Mouse (Mus musculus): ENCODE measurements around the gene Vta1. TPM values are rescaled to one million over a fixed set of nuclear protein-coding genes. Genes with fewer than 3 reads are reported as not detected.
A peak's percentile ranks its signal among the peaks of the same experiment; 100 is the strongest.

Gene Vta1
- 91.8 and 93.6 TPM in 2 replicates for polyA plus RNA-seq (2014; fragmentation: Nextera tagmentation; extraction: Ambion mirVana)

DNA sequence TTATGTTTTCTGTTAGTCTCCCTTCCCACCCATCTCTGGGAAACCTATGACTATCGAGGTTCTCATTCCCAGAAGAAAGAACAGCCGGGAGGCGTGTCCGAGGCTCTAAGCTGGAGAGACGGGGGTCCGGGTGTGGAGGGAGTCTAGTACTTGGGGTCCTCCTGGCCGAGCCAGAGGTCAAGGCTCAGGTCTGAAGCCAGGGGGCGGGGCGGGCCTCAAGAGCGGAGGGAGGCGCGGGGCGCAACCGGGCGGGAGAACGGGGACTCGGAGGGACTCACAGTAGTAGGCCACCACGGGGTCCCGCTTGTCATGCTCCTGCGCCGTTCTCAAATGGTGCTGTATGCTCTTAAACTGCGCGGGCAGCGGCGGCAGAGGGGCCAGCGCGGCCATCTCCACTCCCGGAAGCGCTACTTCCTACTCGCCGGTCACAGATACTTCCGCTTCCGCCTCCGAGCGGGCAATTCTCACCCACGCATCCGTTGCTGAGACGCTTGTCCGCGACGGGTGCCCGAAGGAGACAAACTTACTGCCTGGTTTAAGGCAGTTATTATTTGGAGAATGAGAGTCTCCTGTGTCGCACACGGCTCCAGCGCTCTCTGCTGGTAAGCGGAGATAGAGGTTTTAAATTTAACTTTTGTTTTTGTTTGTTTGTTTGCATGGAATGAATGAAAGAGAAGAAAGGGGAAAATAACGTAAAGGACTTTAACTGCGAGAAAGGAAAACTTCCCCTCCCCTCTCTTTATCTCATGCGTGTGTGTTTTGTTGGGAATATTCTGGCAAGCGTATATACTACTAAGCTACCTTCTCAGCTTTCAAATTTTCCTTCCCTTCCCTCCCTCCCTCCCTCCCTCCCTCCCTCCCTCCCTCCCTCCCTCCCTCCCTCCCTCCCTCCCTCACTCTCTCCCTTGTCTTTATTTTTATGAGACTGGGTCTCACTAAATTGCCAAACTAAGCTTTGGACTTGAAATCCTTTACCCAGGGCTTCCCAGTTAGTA is at the start of gene Vta1, which contains the start of gene Nmbr:
TSS of gene Vta1 (minus strand) at position 489 of the 995 bp plus-strand sequence.
TSS of gene Nmbr (plus strand) at position 520 of the 995 bp plus-strand sequence.
- H3K9ac ChIP-seq (ENCODE audit: low read depth, low read length): peak within 1 kb of the TSS; percentile 90
- peak; percentile 96 for ATAC-seq (replicated peaks; ENCODE audit: insufficient number of reproducible peaks, low FRiP score, low TSS enrichment)
- H3K4me3 ChIP-seq (ENCODE audit: low read depth, low read length): peak within 1 kb of the TSS; percentile 91
- no peaks in the 10 kb centered on the region for H3K27me3 ChIP-seq (ENCODE audit: control insufficient read depth, insufficient read depth, low read length)
- H3K4me1 ChIP-seq (ENCODE audit: control insufficient read depth, insufficient read depth, low read length): peaks cover 6% of the 10 kb centered on the region; the same call in 1 of the 2 replicates
- H3K36me3 ChIP-seq (ENCODE audit: control insufficient read depth, insufficient read depth, low read length): no peaks in the 10 kb centered on the region
- no peaks in the 10 kb centered on the region for H3K9me3 ChIP-seq (replicated peaks; ENCODE audit: control insufficient read depth, low read length)
- under 1% methylated on average over 50 of the region's 50 CpGs for WGBS (ENCODE audit: insufficient replicate concordance)
- peak within 1 kb of the TSS; percentile 75 for H3K27ac ChIP-seq (ENCODE audit: low read depth, low read length)
- peak within 1 kb of the TSS; percentile 73 for H3K4me2 ChIP-seq

DNA sequence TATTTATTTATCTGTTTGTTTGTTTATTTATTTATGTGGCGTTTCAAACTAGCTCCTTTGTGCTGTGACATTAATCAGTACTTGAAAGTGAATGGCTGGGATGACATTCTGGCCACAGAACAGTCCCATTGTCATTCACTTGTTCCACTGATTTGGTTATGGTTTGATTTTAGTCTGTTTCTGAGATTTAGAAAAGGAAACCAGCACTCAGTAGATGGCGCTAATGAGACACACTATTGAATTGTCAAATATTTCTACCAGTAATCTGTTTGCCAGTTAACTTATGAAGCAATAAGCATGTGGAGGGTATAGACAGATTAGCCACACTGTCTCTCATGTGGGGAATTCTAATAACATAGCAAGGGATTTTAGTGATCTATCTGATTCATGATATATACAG is 28.9 kb upstream of the Vta1 start:
- Histone ChIP-seq H3K36me3 (ENCODE audit: control insufficient read depth, insufficient read depth, low read length) (no peaks in the 10 kb centered on the region), H3K9me3 (replicated peaks; ENCODE audit: control insufficient read depth, low read length) (no peaks in the 10 kb centered on the region), H3K4me2 (no peak overlapping the region), H3K4me1 (ENCODE audit: control insufficient read depth, insufficient read depth, low read length) (no peaks in the 10 kb centered on the region), H3K4me3 (ENCODE audit: low read depth, low read length) (no peak overlapping the region), H3K27ac (ENCODE audit: low read depth, low read length) (no peak overlapping the region), H3K9ac (ENCODE audit: low read depth, low read length) (no peak overlapping the region), H3K27me3 (ENCODE audit: control insufficient read depth, insufficient read depth, low read length) (no peaks in the 10 kb centered on the region)
- ATAC-seq (replicated peaks; ENCODE audit: insufficient number of reproducible peaks, low FRiP score, low TSS enrichment): no peak
- WGBS (ENCODE audit: insufficient replicate concordance): 7% methylated on average over 2 of the region's 2 CpGs

DNA sequence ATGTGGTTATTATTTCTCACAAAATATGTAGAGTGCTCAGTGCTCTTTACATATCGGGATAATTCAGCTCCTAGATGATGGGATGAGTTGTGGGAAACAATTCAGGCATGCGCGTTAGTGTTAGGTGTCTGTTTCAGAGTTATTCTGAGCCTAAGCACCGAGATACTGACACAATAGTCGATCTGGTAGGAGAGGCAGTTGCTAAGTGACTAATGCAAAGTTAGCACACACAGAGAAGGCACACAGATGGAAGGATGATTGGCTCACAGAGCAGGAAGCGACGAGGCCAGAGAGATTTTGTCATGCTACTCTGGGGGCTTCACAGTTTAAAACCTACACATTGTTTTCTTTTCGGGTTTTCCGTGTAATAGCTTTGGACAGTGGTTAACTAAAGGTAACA is 20.3 kb upstream of the Vta1 start:
- WGBS (ENCODE audit: insufficient replicate concordance): 55% methylated on average over 9 of the region's 9 CpGs
- no peak for ATAC-seq (replicated peaks; ENCODE audit: insufficient number of reproducible peaks, low FRiP score, low TSS enrichment)

DNA sequence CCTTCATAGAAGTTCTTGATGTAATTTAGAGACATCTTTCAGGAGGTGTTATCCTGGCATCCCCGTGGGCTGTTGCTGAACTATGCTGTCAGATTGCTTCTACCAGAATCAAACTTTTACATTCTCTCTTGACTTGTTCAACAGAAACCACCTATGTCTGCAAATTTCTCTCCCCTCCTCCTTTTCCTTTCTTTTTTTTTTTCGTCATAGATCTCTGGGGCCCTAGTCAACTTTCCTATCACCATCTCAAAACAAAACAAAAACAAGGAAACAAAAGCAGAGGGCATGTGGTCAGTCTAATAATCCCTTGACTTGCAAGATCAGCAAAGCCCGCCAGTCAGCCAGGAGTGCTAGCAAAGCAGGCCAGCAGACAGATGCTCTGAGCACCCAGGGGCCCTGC is 12.8 kb upstream of the Vta1 start, which contains the start of gene Gje1:
TSS of gene Gje1 (minus strand) at position 101 of the 400 bp plus-strand sequence.
- no peak within 1 kb of the TSS for H3K4me3 ChIP-seq (ENCODE audit: low read depth, low read length)
- H3K27ac ChIP-seq (ENCODE audit: low read depth, low read length): no peak within 1 kb of the TSS
- H3K36me3 ChIP-seq (ENCODE audit: control insufficient read depth, insufficient read depth, low read length): no peaks in the 10 kb centered on the region
- no peak within 1 kb of the TSS for H3K4me2 ChIP-seq
- H3K9me3 ChIP-seq (replicated peaks; ENCODE audit: control insufficient read depth, low read length): no peaks in the 10 kb centered on the region
- H3K9ac ChIP-seq (ENCODE audit: low read depth, low read length): no peak within 1 kb of the TSS
- H3K4me1 ChIP-seq (ENCODE audit: control insufficient read depth, insufficient read depth, low read length): no peaks in the 10 kb centered on the region
- whole genome bisulfite sequencing (ENCODE audit: insufficient replicate concordance): 50% methylated on average over 3 of the region's 3 CpGs
- ATAC-seq (replicated peaks; ENCODE audit: insufficient number of reproducible peaks, low FRiP score, low TSS enrichment): no peak
- no peaks in the 10 kb centered on the region for H3K27me3 ChIP-seq (ENCODE audit: control insufficient read depth, insufficient read depth, low read length)

More for the DNA sequence above, 20.3 kb upstream of the Vta1 start:
- no peaks in the 10 kb centered on the region for H3K9me3 ChIP-seq (replicated peaks; ENCODE audit: control insufficient read depth, low read length)
- no peak overlapping the region for H3K9ac ChIP-seq (ENCODE audit: low read depth, low read length)
- no peaks in the 10 kb centered on the region for H3K36me3 ChIP-seq (ENCODE audit: control insufficient read depth, insufficient read depth, low read length)
- H3K4me1 ChIP-seq (ENCODE audit: control insufficient read depth, insufficient read depth, low read length): no peaks in the 10 kb centered on the region
- no peaks in the 10 kb centered on the region for H3K27me3 ChIP-seq (ENCODE audit: control insufficient read depth, insufficient read depth, low read length)
- no peak overlapping the region for H3K4me2 ChIP-seq
- H3K27ac ChIP-seq (ENCODE audit: low read depth, low read length): no peak overlapping the region
- no peak overlapping the region for H3K4me3 ChIP-seq (ENCODE audit: low read depth, low read length)

DNA sequence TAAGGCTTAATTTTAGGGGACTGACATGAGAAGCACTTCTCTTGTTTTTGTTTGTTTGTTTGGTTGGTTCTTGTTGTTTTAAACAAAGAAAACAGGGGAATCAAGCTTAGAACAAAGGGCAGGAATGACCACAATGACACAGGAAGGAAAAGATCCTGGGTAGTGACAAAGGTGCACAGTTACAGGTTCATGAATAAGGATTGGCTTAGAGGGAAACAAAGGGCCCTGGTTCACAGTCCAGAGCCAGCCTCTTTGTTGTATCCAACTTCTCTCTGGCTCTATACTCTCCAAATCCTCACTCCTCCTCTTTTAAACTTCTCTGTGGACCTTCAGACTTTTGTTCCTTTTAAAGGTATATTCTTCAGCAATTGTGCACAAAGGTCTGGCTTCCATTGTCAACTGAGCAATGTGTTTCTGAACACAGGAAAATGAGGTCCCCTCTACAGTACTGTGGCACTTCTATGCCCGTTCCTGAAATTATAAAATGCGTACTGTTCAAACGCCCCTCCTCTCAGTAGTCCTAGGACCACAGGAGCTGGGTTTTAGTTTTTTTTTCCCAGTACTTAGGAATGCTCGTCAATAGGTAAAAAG is 1.4 kb downstream of the Vta1 start:
- ATAC-seq (replicated peaks; ENCODE audit: insufficient number of reproducible peaks, low FRiP score, low TSS enrichment): no peak
- 66% methylated on average over 4 of the region's 4 CpGs for WGBS (ENCODE audit: insufficient replicate concordance)
- peak overlapping the region; percentile 91; the same call in 1 of the 2 replicates for H3K4me3 ChIP-seq (ENCODE audit: low read depth, low read length)
- no peaks in the 10 kb centered on the region for H3K36me3 ChIP-seq (ENCODE audit: control insufficient read depth, insufficient read depth, low read length)
- peak overlapping the region; percentile 90; the same call in 1 of the 2 replicates for H3K9ac ChIP-seq (ENCODE audit: low read depth, low read length)
- H3K27ac ChIP-seq (ENCODE audit: low read depth, low read length): no peak overlapping the region
- no peaks in the 10 kb centered on the region for H3K9me3 ChIP-seq (replicated peaks; ENCODE audit: control insufficient read depth, low read length)
- H3K4me1 ChIP-seq (ENCODE audit: control insufficient read depth, insufficient read depth, low read length): peaks cover 6% of the 10 kb centered on the region; the same call in 1 of the 2 replicates
- peak overlapping the region; percentile 73 for H3K4me2 ChIP-seq
- no peaks in the 10 kb centered on the region for H3K27me3 ChIP-seq (ENCODE audit: control insufficient read depth, insufficient read depth, low read length)

DNA sequence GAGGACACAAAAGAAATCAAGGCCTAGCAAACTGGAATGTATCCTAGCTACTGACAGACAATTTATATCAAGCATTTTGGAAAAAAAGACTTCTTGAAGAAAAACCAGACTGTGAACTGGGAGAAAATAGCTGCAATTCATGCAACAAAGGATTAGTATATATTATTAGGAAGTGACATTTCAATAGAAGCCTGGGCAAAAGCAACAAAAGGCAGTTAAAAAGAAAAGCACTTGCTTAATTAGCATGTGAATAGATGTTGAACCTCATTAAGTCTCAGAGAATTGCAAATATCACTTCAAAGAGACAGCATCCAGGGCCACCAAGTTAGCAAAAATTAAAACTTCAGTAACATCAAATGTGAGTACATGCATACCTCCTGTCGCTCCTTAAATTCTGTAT is 2.1 kb downstream of the Vta1 start:
- no peaks in the 10 kb centered on the region for H3K9me3 ChIP-seq (replicated peaks; ENCODE audit: control insufficient read depth, low read length)
- no peak for ATAC-seq (replicated peaks; ENCODE audit: insufficient number of reproducible peaks, low FRiP score, low TSS enrichment)
- H3K27me3 ChIP-seq (ENCODE audit: control insufficient read depth, insufficient read depth, low read length): no peaks in the 10 kb centered on the region
- H3K4me2 ChIP-seq: no peak overlapping the region; the same call in 1 of the 2 replicates
- H3K4me1 ChIP-seq (ENCODE audit: control insufficient read depth, insufficient read depth, low read length): peaks cover 6% of the 10 kb centered on the region; the same call in 1 of the 2 replicates
- no peak overlapping the region for H3K27ac ChIP-seq (ENCODE audit: low read depth, low read length)
- H3K4me3 ChIP-seq (ENCODE audit: low read depth, low read length): no peak overlapping the region
- H3K36me3 ChIP-seq (ENCODE audit: control insufficient read depth, insufficient read depth, low read length): no peaks in the 10 kb centered on the region
- H3K9ac ChIP-seq (ENCODE audit: low read depth, low read length): no peak overlapping the region
- 92% methylated on average over 1 of the region's 1 CpGs for WGBS (ENCODE audit: insufficient replicate concordance)

DNA sequence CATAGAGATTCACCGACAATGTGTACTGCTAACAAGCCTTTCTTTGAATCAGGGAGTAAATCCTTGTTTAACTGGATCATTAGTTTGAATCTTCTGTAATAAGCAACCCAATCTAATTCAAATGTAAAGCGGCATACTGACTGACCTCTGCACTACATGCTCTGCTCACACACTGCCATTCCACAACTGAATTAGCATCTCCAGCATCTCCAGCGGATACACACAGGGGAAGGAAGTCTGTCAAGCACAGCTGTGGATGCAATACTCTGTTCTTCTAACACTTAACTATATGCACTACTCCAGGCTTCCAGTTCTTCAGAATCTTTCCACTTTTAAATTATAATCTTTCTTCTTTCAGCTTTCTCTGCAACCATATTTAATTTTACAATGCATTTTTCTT is 15.0 kb downstream of the Vta1 start:
- H3K9me3 ChIP-seq (replicated peaks; ENCODE audit: control insufficient read depth, low read length): no peaks in the 10 kb centered on the region
- H3K4me1 ChIP-seq (ENCODE audit: control insufficient read depth, insufficient read depth, low read length): no peaks in the 10 kb centered on the region
- no peak overlapping the region for H3K27ac ChIP-seq (ENCODE audit: low read depth, low read length)
- WGBS (ENCODE audit: insufficient replicate concordance): 85% methylated on average over 3 of the region's 3 CpGs
- no peak overlapping the region for H3K4me2 ChIP-seq
- no peaks in the 10 kb centered on the region for H3K36me3 ChIP-seq (ENCODE audit: control insufficient read depth, insufficient read depth, low read length)
- no peak overlapping the region for H3K9ac ChIP-seq (ENCODE audit: low read depth, low read length)
- H3K27me3 ChIP-seq (ENCODE audit: control insufficient read depth, insufficient read depth, low read length): no peaks in the 10 kb centered on the region
- no peak overlapping the region for H3K4me3 ChIP-seq (ENCODE audit: low read depth, low read length)
- ATAC-seq (replicated peaks; ENCODE audit: insufficient number of reproducible peaks, low FRiP score, low TSS enrichment): no peak

DNA sequence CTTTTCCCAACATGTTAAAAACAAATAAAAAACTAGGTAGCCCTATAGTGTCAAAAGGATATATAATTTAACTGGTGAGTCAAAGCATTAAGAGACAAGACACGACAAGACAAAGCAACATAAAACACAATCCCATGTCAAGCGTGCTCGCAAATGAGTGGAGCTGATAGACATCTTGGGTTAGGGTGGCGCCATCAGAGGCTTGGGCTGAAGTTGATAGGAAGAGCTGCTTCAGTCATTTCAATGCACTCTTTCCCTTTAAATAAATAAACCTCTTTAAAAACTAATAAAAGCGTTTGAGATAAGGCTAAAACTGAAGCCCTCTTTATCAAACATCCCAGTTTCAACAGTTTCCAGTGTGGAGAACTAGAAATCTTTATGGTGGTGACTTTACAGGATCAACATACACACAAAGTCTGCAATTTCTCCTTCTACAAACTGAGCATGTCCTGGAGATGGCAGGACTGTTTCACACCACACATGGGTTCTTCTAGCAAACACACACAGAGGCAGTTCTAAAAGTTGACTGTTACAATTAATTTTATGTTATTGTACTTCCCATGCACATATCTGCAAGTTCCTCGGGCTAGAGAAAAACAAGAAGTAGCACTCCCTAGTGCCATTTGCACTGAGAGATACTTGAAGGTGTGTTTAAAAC is 16.4 kb downstream of the Vta1 start:
- H3K9ac ChIP-seq (ENCODE audit: low read depth, low read length): no peak overlapping the region
- 62% methylated on average over 6 of the region's 6 CpGs for WGBS (ENCODE audit: insufficient replicate concordance)
- no peak for ATAC-seq (replicated peaks; ENCODE audit: insufficient number of reproducible peaks, low FRiP score, low TSS enrichment)

More for the DNA sequence above, 16.4 kb downstream of the Vta1 start:
- Histone ChIP-seq H3K4me3 (ENCODE audit: low read depth, low read length) (no peak overlapping the region), H3K4me2 (no peak overlapping the region), H3K27me3 (ENCODE audit: control insufficient read depth, insufficient read depth, low read length) (no peaks in the 10 kb centered on the region), H3K4me1 (ENCODE audit: control insufficient read depth, insufficient read depth, low read length) (no peaks in the 10 kb centered on the region), H3K36me3 (ENCODE audit: control insufficient read depth, insufficient read depth, low read length) (no peaks in the 10 kb centered on the region), H3K9me3 (replicated peaks; ENCODE audit: control insufficient read depth, low read length) (no peaks in the 10 kb centered on the region), H3K27ac (ENCODE audit: low read depth, low read length) (no peak overlapping the region)

All from heart, embryonic 11.5 days (tissue).